Mouse (Mus musculus): ENCODE results near the gene Nav2.

DNA sequence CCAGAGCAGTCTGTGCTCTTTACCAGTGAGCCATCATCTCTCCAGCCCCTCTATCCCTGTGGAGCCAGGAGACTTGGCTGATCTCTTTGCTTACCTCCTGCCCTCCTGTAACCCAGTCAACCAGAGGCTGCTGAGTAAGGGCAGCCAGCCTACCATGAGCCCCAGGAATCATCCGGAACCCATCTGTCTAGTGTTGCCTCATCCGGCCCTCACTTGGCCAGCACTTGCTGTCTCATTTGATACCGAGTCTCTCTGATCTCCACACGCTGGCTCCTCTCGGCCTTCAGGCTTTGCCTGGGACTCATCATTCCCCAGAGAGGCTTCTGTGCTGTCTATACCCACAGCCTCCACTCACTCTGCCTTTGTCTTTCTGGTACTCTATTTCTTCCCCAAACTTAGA is 273.9 kb downstream of the Nav2 start:
- TF ChIP-seq POLR2A (IDR thresholded peaks at IDR 0.05; ENCODE audit: insufficient read length, low read depth), result no peak
- TF ChIP-seq USF1 (IDR thresholded peaks at IDR 0.05; ENCODE audit: low read depth), result no peak
- no peak for TF ChIP-seq MAX (IDR thresholded peaks at IDR 0.05; ENCODE audit: low read depth)
- TF ChIP-seq MYOG (IDR thresholded peaks at IDR 0.05; ENCODE audit: control insufficient read depth in 1 of 3, insufficient read depth in 1 of 3, insufficient read length in 2 of 3, low read depth in 2 of 3), result no peak
- no peak for TF ChIP-seq POLR2AphosphoS2 (IDR thresholded peaks at IDR 0.05; ENCODE audit: insufficient read length, low read depth)
- TF ChIP-seq REST (IDR thresholded peaks at IDR 0.05; ENCODE audit: insufficient read depth, insufficient read length), result no peak
- TF ChIP-seq CEBPB (IDR thresholded peaks at IDR 0.05; ENCODE audit: insufficient read depth, poor library complexity, severe bottlenecking), result no peak
- no peak for TF ChIP-seq TCF3 (IDR thresholded peaks at IDR 0.05; ENCODE audit: insufficient read length, low read depth)
- TF ChIP-seq TCF12 (IDR thresholded peaks at IDR 0.05; ENCODE audit: insufficient read depth, poor library complexity, severe bottlenecking), result no peak
